Mouse (Mus musculus) heart, adult 10 weeks (tissue): ENCODE results near the gene Gm364. TPM values are rescaled to one million over a fixed set of nuclear protein-coding genes. Genes with fewer than 3 reads are reported as not detected.

Experiments
- polyA plus RNA-seq: library from polyadenylated mRNA; stranded (reverse); fragments of 350-450 nt; fragmentation: Illumina TruSeq; extraction: RNeasy Lipid Tissue Mini Kit (QIAGEN cat#74804); gene quantifications from one replicate; pipeline ENCODE4 v1.2.3, GENCODE M21; 2014; ENCODE audit warnings: low read depth, low replicate concordance

Gm364 gene
- not detected for polyA plus RNA-seq

GRCm38 (mm10) chrX:57408769-57409168, at the start of gene Gm364:
Gene Gm364 (plus strand): TSS chrX:57409154.

GRCm38 (mm10) chrX:57392367-57393246, 16.3 kb upstream of the Gm364 start, which contains the start of gene Rbmx:
Gene Rbmx (minus strand): TSS chrX:57393036.

GRCm38 (mm10) chrX:57503634-57504033, 94.7 kb downstream of the Gm364 start, which contains the start of gene Gpr101:
Gene Gpr101 (minus strand): TSS chrX:57503757.

Other genes starting within 250 kb of the Gm364 start
- gene Cd40lg, start 197.0 kb upstream of the Gm364 start, polyA plus RNA-seq = not detected
- 66.1 TPM for gene Arhgef6, start 70.4 kb upstream of the Gm364 start, polyA plus RNA-seq
- 49.7 TPM for gene Rbmx, start 16.1 kb upstream of the Gm364 start, polyA plus RNA-seq
- gene Gpr101, start 94.6 kb downstream of the Gm364 start, polyA plus RNA-seq = not detected